Mouse (Mus musculus) heart, postnatal 0 days (tissue): ENCODE results near the gene Ndufaf8. TPM values are rescaled to one million over a fixed set of nuclear protein-coding genes. Genes with fewer than 3 reads are reported as not detected.
A peak's percentile ranks its signal among the peaks of the same experiment; 100 is the strongest.

Experiments
- ATAC-seq: fragments of 200-750 bp; cut with Nextera tagmentation; 2 replicates; pipeline ENCODE4 v1.8.0; 2017; ENCODE audit warnings: low read depth, moderate number of reproducible peaks, moderate library complexity; ENCODE audit not compliant: insufficient read depth
- DNase-seq: peaks from one replicate; pipeline ENCODE4 v3.0.0-alpha.2; 2016; ENCODE audit warnings: low spot score
- H3K27ac ChIP-seq: fragments of 300-500 bp; sonication (generic); 2 replicates; pipeline ENCODE4 v1.5.1; 2014; ENCODE audit warnings: low read depth, mild to moderate bottlenecking
- H3K27me3 ChIP-seq: fragments of 300-500 bp; sonication (generic); 2 replicates; pipeline ENCODE4 v1.6.1; 2014; ENCODE audit warnings: low read length, mixed read lengths; ENCODE audit not compliant: control insufficient read depth, insufficient read depth
- H3K36me3 ChIP-seq: fragments of 300-500 bp; sonication (generic); replicated peaks from 2 replicates; pipeline ENCODE4 v1.6.1; 2014; ENCODE audit warnings: low read length, mixed read lengths; ENCODE audit not compliant: control insufficient read depth, insufficient read depth
- H3K4me1 ChIP-seq: fragments of 300-500 bp; sonication (generic); 2 replicates; pipeline ENCODE4 v1.6.1; 2014; ENCODE audit warnings: antibody characterized with exemption; ENCODE audit not compliant: control insufficient read depth, insufficient read depth
- H3K4me2 ChIP-seq: fragments of 300-500 bp; sonication (generic); 2 replicates; pipeline ENCODE4 v1.6.1; 2014; ENCODE audit warnings: low read depth, mild to moderate bottlenecking, low read length, moderate library complexity
- H3K4me3 ChIP-seq: fragments of 300-500 bp; sonication (generic); 2 replicates; pipeline ENCODE4 v1.5.1; 2014; ENCODE audit warnings: low read depth, low read length
- H3K9ac ChIP-seq: fragments of 300-500 bp; sonication (generic); replicated peaks from 2 replicates; pipeline ENCODE4 v1.6.1; 2014; ENCODE audit warnings: low read depth, low read length, mixed read lengths
- H3K9me3 ChIP-seq: fragments of 300-500 bp; sonication (generic); replicated peaks from 2 replicates; pipeline ENCODE4 v1.6.1; 2016; ENCODE audit warnings: low read length; ENCODE audit not compliant: control insufficient read depth
- CTCF ChIP-seq: IDR thresholded peaks from 2 replicates; pipeline ENCODE4 v1.5.1; 2016; ENCODE audit warnings: antibody characterized with exemption, control low read depth, low read depth
- EP300 ChIP-seq: IDR thresholded peaks from 2 replicates; pipeline ENCODE4 v1.6.1; 2016; ENCODE audit warnings: antibody characterized with exemption, low read depth
- WGBS: fragments of 180-500 bp; shearing (Covaris S2); extraction: QIAGEN DNeasy Blood & Tissue Kit; methylation state at CpG from one replicate; pipeline ENCODE4 v1.1.7; 2014; 5-methylcytosine and 5-hydroxymethylcytosine counted together
- polyA plus RNA-seq: library from polyadenylated mRNA; unstranded; fragments of >200 nt; fragmentation: Nextera tagmentation; extraction: Ambion mirVana; gene quantifications from 2 replicates; pipeline ENCODE4 v1.2.1, GENCODE M21; 2015
- total RNA-seq: library from RNA; depleted of rRNA; stranded (reverse); fragments of >200 nt; gene quantifications from 2 replicates; pipeline ENCODE4 v1.2.3, GENCODE M21; 2014; ENCODE audit warnings: low replicate concordance

Gene Ndufaf8
- total and polyA plus RNA-seq, 2 experiments from 2014 or later: 52.7 to 118 TPM

DNA sequence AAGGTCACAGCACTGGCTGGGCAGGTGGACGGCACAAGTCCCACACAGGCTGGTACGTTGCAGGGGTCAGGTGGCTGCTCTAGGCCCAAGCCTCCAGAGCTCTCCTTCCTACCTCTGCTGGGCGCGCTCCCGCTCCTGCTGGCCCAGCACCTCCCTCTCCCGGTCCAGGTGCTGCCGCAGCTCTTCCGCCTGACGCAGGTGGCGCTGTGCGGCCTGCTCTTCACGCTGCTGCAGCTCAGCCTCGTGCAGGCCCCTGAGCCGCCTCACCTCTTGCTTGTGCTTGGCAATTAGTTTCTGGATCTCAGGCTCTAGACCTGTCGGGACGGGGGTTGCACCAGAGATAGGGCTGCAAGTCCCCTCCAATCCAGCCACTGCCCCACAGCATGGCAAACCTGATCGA is 30.9 kb upstream of the Ndufaf8 start:
- H3K27ac ChIP-seq: no peak overlapping the region
- H3K36me3 ChIP-seq: peaks cover 31% of the 10 kb centered on the region
- 0 out of 2 replicates have a peak, but pooled peaks have one; percentile 6 for ATAC-seq
- no peaks in the 10 kb centered on the region for H3K4me1 ChIP-seq
- WGBS: 78% methylated on average over 17 of the region's 17 CpGs
- no peak overlapping the region for H3K4me2 ChIP-seq
- H3K4me3 ChIP-seq: no peak overlapping the region
- no peak overlapping the region for H3K9ac ChIP-seq
- TF ChIP-seq EP300 (no peak), CTCF (no peak)
- no peaks in the 10 kb centered on the region for H3K27me3 ChIP-seq
- DNase-seq: no peak
- no peaks in the 10 kb centered on the region for H3K9me3 ChIP-seq

DNA sequence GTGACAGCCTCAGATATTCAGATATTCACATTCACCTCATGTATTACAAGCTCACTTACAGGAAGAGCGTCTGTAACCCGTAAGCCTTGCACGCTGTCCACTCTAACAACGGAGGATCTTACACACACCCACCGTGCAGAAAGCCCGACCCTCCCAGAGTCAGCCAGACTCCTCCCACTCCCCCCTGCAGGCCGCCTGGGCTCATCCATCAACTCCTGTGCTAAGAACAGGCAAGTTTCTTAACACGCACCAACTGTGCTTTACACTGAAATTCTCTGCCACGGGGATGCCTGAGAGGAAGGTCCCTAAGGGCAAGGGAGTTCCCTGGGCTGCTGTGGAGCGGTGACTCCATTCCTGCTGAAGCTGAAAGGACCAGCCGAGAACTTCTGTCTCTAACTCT is 29.5 kb upstream of the Ndufaf8 start:
- Histone ChIP-seq H3K27ac (no peak overlapping the region), H3K9ac (no peak overlapping the region), H3K9me3 (no peaks in the 10 kb centered on the region), H3K4me2 (no peak overlapping the region), H3K36me3 (peaks cover 31% of the 10 kb centered on the region), H3K27me3 (no peaks in the 10 kb centered on the region), H3K4me1 (no peaks in the 10 kb centered on the region), H3K4me3 (no peak overlapping the region)
- DNase-seq: no peak
- TF ChIP-seq EP300 (no peak), CTCF (no peak)
- ATAC-seq: no peak
- WGBS: 54% methylated on average over 11 of the region's 11 CpGs

DNA sequence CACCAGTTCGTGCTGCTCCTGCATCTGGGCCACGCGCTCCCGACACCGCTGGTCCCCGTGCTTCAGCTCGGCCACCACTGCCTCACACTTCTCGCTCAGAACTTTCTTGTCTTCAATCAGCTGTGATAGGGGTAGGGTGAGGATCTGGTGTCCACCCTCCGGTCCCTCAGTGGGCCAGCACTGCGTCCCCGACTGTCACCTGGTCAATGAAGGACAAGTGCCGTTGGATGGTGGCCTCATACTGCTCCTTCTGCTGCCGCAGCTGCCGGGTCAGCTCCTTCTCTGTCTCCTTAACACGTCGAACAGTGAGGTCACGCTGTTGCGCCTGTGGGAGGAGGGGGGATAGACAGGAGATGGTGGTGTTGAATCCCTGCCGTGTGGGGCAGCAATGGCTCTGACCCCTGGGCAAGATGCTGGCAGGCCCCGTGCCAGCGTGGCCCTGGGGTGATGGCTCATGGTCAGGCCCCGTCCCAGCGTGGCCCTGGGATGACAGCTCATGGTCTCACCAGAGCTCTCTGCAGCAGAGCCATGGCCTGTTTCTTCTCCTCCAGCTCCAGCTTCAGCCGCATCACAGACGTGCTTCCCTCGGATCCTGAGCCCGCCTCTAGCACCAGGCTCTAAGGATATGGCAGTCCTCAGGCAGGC is 28.3 kb upstream of the Ndufaf8 start:
- WGBS: 94% methylated on average over 27 of the region's 27 CpGs
- H3K9ac ChIP-seq: no peak overlapping the region
- no peaks in the 10 kb centered on the region for H3K4me1 ChIP-seq
- H3K9me3 ChIP-seq: no peaks in the 10 kb centered on the region
- H3K4me3 ChIP-seq: no peak overlapping the region
- no peak for TF ChIP-seq CTCF
- ATAC-seq (no peak), DNase-seq (no peak)
- H3K4me2 ChIP-seq: no peak overlapping the region
- H3K27ac ChIP-seq: no peak overlapping the region
- H3K27me3 ChIP-seq: no peaks in the 10 kb centered on the region
- peaks cover 35% of the 10 kb centered on the region for H3K36me3 ChIP-seq

DNA sequence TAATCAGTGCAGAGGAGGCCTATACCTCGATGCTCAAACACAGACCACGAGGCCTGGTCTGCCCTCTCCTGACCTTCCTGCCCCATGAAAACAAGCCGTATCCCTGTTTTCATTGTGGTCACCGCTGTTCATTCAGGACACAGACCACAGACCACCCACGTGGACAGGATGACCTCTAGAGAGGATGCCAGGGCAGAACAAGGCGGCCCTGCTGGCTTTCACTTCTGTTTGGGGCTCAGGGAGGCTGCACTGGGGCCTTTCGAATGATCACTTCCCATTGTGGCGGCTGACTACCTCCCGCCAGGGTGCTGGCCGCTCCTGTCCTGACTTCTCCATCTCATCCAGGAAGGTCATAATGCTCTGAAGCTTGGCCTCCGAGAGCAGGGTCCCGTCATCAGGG is 27.7 kb upstream of the Ndufaf8 start:
- Histone ChIP-seq H3K4me1 (no peaks in the 10 kb centered on the region), H3K36me3 (peaks cover 42% of the 10 kb centered on the region), H3K4me2 (no peak overlapping the region), H3K27ac (no peak overlapping the region), H3K9me3 (no peaks in the 10 kb centered on the region), H3K4me3 (no peak overlapping the region), H3K9ac (no peak overlapping the region), H3K27me3 (no peaks in the 10 kb centered on the region)
- WGBS: 76% methylated on average over 12 of the region's 12 CpGs
- ATAC-seq (no peak), DNase-seq (no peak)
- TF ChIP-seq CTCF: no peak
- TF ChIP-seq EP300: no peak

DNA sequence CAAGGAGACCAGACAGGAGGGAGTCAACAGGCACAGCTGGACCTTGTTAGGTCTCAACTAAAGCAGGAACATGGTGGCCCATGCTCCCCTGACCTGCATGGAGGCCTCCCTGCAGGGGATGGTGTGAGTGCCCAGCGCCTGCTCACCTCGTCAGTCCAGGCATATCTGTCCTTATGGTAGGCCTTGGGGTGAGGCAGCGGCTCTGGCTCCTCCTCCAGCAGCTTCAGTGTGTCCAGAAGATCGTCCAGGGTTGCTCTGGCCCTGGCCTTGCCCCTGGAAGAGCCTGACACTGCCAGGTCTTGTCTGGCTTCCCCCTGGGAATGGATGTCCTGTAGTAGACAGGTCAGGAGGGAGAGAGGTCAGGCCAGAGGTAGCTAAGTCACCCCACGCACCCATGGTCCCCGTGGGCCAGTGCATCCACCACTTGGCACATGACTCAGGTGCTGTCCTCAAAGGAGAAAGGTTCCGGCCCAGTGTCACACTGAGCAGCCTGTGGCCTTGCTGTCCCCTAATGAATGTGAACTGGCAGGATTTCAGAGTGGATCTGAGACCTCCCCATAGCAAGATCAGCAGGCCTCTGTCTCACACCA is 26.9 kb upstream of the Ndufaf8 start:
- Histone ChIP-seq H3K36me3 (peaks cover 48% of the 10 kb centered on the region), H3K27me3 (no peaks in the 10 kb centered on the region), H3K27ac (no peak overlapping the region), H3K4me3 (no peak overlapping the region), H3K9me3 (no peaks in the 10 kb centered on the region), H3K4me1 (no peaks in the 10 kb centered on the region), H3K4me2 (no peak overlapping the region), H3K9ac (no peak overlapping the region)
- DNase-seq: no peak
- no peak for ATAC-seq
- TF ChIP-seq EP300 (no peak), CTCF (no peak)
- WGBS: 90% methylated on average over 7 of the region's 7 CpGs
